Mouse (Mus musculus) v-Abl transformed pro-B cells (cell line): Measurements from ENCODE around the gene 4933430I17Rik.

Experiments
- in situ Hi-C, 2 experiments: fragments of 400-800 bp; cut with MboI; formaldehyde crosslinking; loops; one replicate each; pipeline ENCODE4 v1.15.1; 2025; ENCODE audit not compliant: unreplicated experiment in 2 of 2

4933430I17Rik gene

DNA sequence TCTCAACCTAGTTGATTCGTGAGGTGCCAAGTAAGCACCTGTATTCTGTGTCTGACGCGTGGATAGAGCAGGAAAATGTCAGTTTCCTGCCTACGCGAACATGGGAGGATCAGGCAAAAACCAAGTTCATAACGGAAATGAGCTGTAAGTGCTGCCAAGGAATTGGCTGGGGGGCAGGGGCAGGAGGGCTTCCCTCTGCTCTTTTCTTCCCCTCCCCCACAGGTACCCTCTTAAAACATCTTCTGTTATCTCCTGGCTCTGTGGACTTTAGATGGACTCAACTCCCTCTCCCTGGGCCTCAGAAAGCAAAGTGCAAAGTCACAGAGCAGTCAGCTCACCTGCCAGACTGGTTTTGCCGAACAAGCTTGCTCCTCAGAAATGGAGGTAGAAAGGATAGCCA is 22.2 kb upstream of the 4933430I17Rik start:
- in situ Hi-C loops = loop anchor here in 1 of 2 experiments (25.0 kb wide), 1 partner anchor 166 kb away; no protein-coding TSS in a partner anchor

DNA sequence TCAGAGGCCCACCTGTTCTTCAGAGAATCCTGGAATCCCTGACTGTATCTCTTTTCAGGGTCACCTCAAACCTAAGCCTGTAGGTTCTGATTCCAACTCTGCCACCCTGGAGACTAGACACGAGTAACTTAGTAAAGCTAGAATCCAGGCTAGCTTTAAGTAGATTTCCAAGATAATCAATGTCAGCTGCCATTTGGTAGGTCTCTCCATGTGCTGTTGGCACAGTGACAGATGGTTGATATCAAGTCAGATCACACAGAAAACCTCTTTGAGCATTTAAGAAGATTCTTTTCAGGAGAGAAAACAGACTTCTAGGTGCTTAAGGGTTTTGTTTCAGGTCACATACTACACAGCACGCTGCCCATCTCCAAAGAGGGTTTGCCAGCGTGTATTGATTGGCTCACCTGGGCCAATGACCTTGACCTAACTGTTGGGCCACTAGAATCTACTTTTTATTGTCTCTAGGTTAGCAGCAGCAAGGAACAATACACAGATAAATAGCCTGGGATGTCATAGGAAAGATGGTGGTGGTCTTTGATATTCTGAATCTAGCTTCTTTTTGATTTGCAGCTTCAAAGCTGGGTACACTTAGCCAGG is 21.7 kb upstream of the 4933430I17Rik start, which contains the start of gene Hdhd3:
Gene Hdhd3, minus strand, starts transcription at position 94 of the 597 bp plus-strand sequence.
- in situ Hi-C loops = loop anchor here in 1 of 2 experiments (25.0 kb wide), 1 partner anchor 166 kb away; no protein-coding TSS in a partner anchor

DNA sequence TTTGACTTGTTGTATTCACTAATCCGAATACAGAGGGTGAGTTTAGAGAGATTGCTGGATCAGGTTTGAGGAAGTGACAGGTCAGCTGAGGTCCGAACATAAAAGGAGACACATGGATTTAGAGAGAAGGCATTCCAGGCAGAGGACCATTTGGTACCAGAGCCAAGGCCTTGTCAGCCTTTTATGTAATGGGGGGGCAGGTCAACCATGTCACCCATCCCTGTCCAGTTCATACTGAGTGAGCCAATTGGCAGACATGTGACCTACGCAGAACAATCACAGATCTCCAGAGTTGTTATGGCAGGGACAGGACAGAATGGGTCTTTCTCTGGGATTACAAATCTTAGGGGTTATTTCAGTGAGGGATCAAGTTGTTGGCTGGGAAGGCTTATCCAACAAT is 19.2 kb upstream of the 4933430I17Rik start:
- in situ Hi-C loops = loop anchor here in 1 of 2 experiments (25.0 kb wide), 1 partner anchor 169 kb away; no protein-coding TSS in a partner anchor

DNA sequence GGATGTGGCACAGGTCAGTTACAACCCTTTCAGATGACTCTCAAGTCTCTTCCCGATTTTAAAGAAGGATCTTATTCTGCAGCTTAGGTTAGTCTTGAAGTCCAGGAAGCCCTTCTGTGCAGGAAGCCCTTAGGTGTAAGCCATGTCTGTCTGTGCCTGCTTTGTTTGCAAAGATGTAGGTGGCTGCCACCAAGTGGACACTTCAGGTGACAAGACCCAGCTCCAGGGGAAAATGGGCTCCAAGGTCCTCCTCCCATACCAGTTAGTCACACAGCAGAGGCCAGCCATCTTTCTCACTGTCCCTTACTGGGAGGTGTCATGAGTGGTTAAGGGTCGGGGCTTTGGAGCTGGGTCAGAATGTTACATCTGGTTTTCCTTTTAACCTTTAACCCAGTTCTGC is 18.4 kb upstream of the 4933430I17Rik start:
- in situ Hi-C loops = loop anchor here in 1 of 2 experiments (25.0 kb wide), 1 partner anchor 169 kb away; no protein-coding TSS in a partner anchor

- in situ Hi-C loops = loop anchor here in 1 of 2 experiments (25.0 kb wide), 1 partner anchor 172 kb away; no protein-coding TSS in a partner anchor
Measured at GRCm38 (mm10) chr4:62508839-62509238, 16.3 kb upstream of the 4933430I17Rik start.

DNA sequence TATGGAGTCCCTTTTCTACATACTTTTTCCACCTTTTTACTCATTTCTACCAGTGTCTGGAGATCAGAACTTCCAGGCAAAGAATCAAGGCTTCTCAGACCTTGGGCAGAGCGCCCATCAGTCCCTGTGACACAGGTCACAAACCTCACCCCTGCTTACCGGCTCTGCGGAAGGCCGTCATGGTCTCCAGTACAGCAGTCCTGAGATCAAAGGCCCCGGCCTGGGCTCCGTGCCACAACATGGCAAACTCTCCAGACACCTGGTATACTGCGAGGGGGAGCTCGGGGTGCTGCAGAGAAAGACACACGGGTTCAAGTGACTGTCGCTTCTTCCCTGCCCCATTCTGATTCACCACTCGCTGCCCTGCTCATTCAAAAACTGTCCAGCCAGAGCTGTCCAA is 15.2 kb upstream of the 4933430I17Rik start:
- in situ Hi-C loops = loop anchor here (5.0 to 25.0 kb wide), 3 partner anchors 93 to 173 kb away; no protein-coding TSS in a partner anchor

GRCm38 (mm10) chr4:62513998-62514506 is 11.1 kb upstream of the 4933430I17Rik start:
- in situ Hi-C loops = loop anchor here (5.0 to 25.0 kb wide), 3 partner anchors 97 to 177 kb away; no protein-coding TSS in a partner anchor

DNA sequence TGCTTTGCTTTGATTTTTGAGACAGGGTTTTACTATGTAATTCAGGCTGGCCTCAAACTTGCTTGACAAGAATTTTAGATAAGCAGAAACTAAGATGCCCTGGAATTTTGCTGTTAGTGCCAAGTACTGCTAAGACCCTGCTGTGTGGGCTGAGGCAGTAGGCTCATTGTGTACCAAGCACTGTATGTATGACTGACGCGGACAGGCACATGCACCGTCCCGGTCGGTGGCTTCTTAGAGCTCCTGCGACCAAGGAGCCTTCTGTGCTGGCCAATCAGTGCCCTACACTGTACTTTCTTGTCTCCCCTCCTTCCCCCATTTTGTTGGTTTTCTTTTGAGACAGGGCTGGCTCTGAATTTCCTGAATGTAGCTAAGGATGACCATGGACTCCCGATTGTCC is 10.2 kb upstream of the 4933430I17Rik start:
- in situ Hi-C loops = loop anchor here (5.0 to 25.0 kb wide), 3 partner anchors 98 to 178 kb away; no protein-coding TSS in a partner anchor

DNA sequence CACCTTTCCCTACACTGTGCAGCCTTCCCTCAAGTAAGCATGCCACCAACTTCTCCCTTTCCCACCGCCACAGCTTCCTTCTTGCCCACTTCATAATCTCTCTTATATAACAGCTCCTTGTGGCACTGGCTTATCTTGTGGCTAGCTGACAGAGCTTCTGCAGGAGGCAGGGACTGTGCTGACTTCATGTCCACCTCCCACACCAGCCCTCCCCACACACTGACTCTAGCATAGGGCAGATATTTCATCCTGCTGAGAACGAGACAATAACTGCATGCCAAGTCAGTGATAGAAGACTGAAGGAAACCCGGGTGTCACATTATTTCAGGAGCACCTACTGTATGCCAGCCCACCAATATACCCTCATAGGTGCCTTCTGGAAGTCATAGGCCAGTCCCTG is 9.7 kb upstream of the 4933430I17Rik start:
- in situ Hi-C loops = loop anchor here (5.0 to 25.0 kb wide), 2 partner anchors 98 to 178 kb away; no protein-coding TSS in a partner anchor

DNA sequence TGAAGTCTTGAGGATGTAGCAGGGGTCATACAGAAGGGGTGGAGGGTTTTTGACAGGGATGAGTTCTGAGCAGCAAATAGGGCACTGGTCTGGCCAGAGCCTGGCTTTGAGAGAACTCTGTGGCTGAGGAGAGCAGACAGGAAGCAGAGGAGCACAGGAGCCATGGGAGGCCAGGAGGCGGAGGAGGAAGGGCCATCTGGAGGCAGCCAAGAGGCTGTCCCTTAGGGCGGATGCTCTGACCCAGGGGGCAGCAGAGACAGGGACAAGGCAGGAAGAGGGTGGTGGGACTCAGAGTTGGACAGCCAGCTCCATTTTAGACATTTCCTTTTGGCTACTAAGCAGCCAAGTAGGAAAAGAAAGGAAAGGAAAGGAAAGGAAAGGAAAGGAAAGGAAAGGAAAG is 9.1 kb upstream of the 4933430I17Rik start:
- in situ Hi-C loops = loop anchor here (5.0 to 25.0 kb wide), 2 partner anchors 99 to 179 kb away; no protein-coding TSS in a partner anchor

- in situ Hi-C loops = loop anchor here (5.0 to 25.0 kb wide), 2 partner anchors 99 to 179 kb away; no protein-coding TSS in a partner anchor
Measured at GRCm38 (mm10) chr4:62516579-62516978, 8.6 kb upstream of the 4933430I17Rik start.

GRCm38 (mm10) chr4:62517046-62517445 is 8.1 kb upstream of the 4933430I17Rik start:
- in situ Hi-C loops = loop anchor here (5.0 to 25.0 kb wide), 2 partner anchors 100 to 180 kb away; no protein-coding TSS in a partner anchor

DNA sequence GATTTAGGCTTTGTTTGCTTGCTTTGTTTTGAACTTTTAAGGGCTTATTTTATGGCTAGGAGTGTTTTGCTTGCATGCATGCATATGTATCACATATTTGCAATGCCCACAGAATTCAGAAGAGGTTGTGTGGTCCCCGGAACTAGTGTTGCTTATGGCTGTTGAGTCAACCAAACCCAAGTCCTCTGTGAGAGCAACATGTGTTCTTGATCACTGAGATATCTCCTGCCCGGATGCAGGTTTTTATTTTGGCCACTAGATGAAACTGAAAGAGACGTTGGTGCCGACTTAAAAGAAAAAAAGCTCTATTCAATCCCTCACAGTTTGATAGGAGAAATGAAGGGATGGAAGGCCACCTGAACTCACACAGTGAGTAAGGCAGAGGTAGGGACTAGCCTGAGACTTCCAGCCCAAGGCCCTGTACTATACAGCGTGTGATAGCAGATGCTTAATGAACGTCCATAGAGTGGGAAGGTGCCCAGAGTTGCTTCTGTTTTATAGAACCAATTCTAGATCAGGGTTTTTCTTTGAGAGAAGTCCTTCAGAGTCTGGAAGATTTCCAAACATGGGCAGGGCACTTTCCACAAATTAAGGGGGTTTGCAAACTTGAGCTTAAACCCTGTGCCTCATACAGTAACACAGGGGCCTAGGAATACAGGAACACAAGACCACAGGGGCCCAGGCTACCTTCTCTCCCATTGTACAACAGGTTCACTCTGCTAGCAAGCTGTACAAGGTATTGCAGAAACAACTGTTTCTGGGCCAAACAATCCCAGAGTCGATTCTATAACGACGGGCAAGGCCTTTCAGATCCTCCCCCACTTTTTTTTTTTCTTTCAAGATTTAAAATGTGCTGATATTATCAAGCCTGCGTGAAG is 7.4 kb upstream of the 4933430I17Rik start:
- in situ Hi-C loops = loop anchor here (5.0 to 25.0 kb wide), 2 partner anchors 100 to 180 kb away; no protein-coding TSS in a partner anchor

- in situ Hi-C loops = loop anchor here (5.0 to 25.0 kb wide), 2 partner anchors 101 to 181 kb away; no protein-coding TSS in a partner anchor
Measured at GRCm38 (mm10) chr4:62518416-62519121, 6.6 kb upstream of the 4933430I17Rik start.

DNA sequence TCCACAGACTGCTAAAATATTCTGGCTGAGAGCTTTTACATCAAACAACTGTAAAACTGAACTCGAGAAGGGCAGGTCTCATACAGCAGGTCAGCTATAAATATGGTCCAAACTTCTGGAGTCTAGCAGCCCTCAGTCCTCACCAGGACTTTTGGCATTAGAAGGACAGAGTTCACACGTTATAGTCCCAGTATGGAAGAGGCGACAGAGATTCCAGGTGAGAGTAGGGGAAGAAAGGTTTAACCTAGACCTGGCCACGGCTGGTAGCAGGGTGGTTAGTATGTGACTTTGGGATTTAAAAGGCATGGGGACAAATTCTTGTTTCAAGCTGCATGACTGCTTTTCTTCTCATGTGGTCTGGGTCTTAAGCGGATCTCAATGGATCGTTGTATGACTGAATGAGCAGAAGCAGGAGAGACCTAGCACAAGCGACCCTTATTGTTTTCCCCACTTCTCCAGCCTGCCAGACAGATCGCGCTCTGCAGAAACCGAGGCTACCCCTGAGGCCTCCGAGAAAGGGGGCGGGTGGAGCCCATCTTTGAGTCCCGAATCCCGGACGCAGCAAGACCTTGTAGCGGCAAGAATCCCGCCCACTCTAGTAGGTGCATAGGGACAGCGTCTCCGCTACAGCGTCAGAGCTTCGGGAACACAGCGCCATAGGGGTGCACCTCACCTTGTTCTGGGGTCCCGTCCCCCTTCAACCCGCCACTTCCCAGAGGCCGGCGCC is 5.9 kb upstream of the 4933430I17Rik start:
- in situ Hi-C loops = loop anchor here (5.0 to 25.0 kb wide), 2 partner anchors 102 to 182 kb away; no protein-coding TSS in a partner anchor

DNA sequence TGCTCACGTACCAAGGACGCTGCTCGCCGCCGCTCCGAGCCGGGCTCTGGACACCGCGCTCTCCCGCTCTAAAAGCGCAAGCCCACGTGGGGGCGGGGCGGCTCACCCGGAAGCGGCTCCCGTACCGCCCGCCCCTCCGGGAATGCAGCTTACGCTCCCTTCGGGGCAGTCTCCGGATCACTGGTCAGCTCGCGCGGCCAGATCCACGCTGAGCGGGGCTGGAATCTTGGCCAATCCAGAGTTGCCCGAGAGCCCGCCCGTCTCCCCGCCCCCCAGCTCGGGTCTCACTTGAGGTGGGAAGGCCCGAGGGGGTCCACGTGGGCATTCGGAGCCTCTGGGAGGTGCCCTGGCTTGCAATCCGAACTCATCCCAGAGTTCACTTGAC is 5.3 kb upstream of the 4933430I17Rik start, which contains the start of gene Alad:
Gene Alad, minus strand, starts transcription at position 70 of the 385 bp plus-strand sequence.
- in situ Hi-C loops = loop anchor here (5.0 to 25.0 kb wide), 2 partner anchors 103 to 183 kb away; no protein-coding TSS in a partner anchor

DNA sequence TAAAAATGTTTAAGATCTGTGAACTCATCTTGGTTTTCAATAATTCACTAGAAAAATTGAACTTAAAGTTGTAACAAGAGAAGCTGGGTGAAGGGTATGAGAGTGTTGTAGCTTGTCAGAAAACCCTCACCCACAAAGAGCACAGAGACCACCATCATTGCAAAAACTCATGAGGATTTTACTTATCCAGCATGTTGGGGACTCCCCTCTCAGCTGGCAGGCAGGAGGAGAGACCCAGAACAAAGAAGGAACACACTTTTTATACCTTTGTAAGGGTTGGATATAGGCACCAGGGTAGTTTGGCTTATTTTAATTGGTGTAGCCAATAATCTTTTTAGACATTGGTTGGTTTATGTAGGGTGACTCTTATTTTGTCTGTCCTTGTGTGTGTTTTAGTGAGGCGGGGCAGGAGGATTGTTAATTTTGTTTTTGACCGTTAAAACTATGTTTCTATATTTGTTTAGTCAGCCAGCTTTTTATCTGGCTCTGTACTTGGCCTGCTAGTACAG is 4.2 kb upstream of the 4933430I17Rik start:
- in situ Hi-C loops = loop anchor here in 1 of 2 experiments (25.0 kb wide), 1 partner anchor 184 kb away; no protein-coding TSS in a partner anchor

DNA sequence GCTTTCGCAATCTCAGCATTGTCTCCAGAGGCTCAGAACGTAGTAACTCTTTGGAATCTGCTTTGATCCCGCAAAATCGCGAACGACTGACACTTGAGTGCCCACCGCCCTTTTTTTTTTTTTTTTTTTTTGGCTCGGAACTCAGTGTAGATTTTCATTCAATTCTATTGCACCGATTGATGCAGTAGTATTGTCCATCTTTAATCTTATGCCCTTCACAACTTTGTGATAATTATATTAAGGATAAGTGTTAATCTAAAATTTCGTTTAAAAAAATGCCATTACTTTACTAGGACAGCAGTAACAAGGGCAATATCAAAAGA is 281 bp downstream of the 4933430I17Rik start:
- in situ Hi-C loops = no loop called here

DNA sequence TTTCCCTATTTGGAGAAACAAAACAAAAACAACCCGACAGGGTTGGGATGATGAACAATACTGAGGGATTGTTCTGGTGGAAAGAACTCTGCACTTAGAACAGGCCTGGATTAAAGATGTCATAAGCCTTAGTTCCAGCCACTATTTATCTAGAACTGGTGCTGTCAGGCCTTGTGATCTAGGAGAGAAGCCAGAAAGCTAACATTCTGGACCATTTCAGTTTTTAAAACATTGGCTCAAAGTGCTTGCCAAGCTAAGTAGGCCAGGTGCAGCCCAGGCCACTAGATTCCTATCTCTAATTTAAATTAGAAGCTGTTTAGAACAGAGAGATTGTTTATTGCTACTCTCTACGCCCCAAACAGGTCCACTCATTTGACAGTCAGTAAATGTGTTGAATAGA is 1.1 kb downstream of the 4933430I17Rik start:
- in situ Hi-C loops = no loop called here
